Mouse (Mus musculus): ENCODE measurements around the gene Serpina3c. TPM values are rescaled to one million over a fixed set of nuclear protein-coding genes. Genes with fewer than 3 reads are reported as not detected.

Serpina3c gene
- polyA plus RNA-seq (2015; fragmentation: Nextera tagmentation; extraction: Ambion mirVana), result not detected in 2 replicates

- Histone ChIP-seq H3K36me3 (no peaks in the 10 kb centered on the region), H3K27me3 (no peaks in the 10 kb centered on the region), H3K9me3 (no peaks in the 10 kb centered on the region), H3K4me2 (no peak within 1 kb of the TSS), H3K9ac (no peak within 1 kb of the TSS), H3K27ac (replicated peaks) (no peak within 1 kb of the TSS), H3K4me1 (replicated peaks) (no peaks in the 10 kb centered on the region), H3K4me3 (no peak within 1 kb of the TSS)
- WGBS, result 90% methylated on average over 2 of the region's 2 CpGs
- ATAC-seq (ENCODE audit: low read depth), result no peak
These were observed at the start of gene Serpina3c for GRCm38 (mm10) chr12:104153656-104154055. Gene Serpina3c, minus strand, starts transcription at chr12:104153870.

GRCm38 (mm10) chr12:104190852-104191251, 37.2 kb upstream of the Serpina3c start:
- H3K9me3 ChIP-seq, result no peaks in the 10 kb centered on the region
- H3K36me3 ChIP-seq, result no peaks in the 10 kb centered on the region
- no peak for ATAC-seq (ENCODE audit: low read depth)
- no peaks in the 10 kb centered on the region for H3K27me3 ChIP-seq
- H3K4me2 ChIP-seq, result no peak overlapping the region
- no peak overlapping the region for H3K4me3 ChIP-seq
- H3K4me1 ChIP-seq (replicated peaks), result no peaks in the 10 kb centered on the region
- no peak overlapping the region for H3K27ac ChIP-seq (replicated peaks)
- H3K9ac ChIP-seq, result no peak overlapping the region

- Histone ChIP-seq H3K27me3 (no peaks in the 10 kb centered on the region), H3K27ac (replicated peaks) (no peak overlapping the region), H3K4me3 (no peak overlapping the region), H3K9me3 (no peaks in the 10 kb centered on the region), H3K36me3 (no peaks in the 10 kb centered on the region), H3K9ac (no peak overlapping the region), H3K4me2 (no peak overlapping the region), H3K4me1 (replicated peaks) (no peaks in the 10 kb centered on the region)
- WGBS, result 82% methylated on average over 2 of the region's 2 CpGs
- ATAC-seq (ENCODE audit: low read depth), result no peak
These were observed 35.6 kb upstream of the Serpina3c start for GRCm38 (mm10) chr12:104189246-104189645.

GRCm38 (mm10) chr12:104186041-104186581, 32.4 kb upstream of the Serpina3c start:
- no peak overlapping the region for H3K9ac ChIP-seq
- no peak overlapping the region for H3K4me3 ChIP-seq
- H3K36me3 ChIP-seq, result no peaks in the 10 kb centered on the region
- H3K4me1 ChIP-seq (replicated peaks), result no peaks in the 10 kb centered on the region
- WGBS, result 94% methylated on average over 3 of the region's 3 CpGs
- H3K4me2 ChIP-seq, result no peak overlapping the region
- H3K27ac ChIP-seq (replicated peaks), result no peak overlapping the region
- H3K27me3 ChIP-seq, result no peaks in the 10 kb centered on the region
- no peaks in the 10 kb centered on the region for H3K9me3 ChIP-seq
- no peak for ATAC-seq (ENCODE audit: low read depth)

- WGBS, result 83% methylated on average over 4 of the region's 4 CpGs
- H3K9me3 ChIP-seq, result no peaks in the 10 kb centered on the region
- H3K4me1 ChIP-seq (replicated peaks), result no peaks in the 10 kb centered on the region
- no peak overlapping the region for H3K27ac ChIP-seq (replicated peaks)
- H3K9ac ChIP-seq, result no peak overlapping the region
- no peak overlapping the region for H3K4me2 ChIP-seq
- no peaks in the 10 kb centered on the region for H3K36me3 ChIP-seq
- no peaks in the 10 kb centered on the region for H3K27me3 ChIP-seq
- H3K4me3 ChIP-seq, result no peak overlapping the region
- ATAC-seq (ENCODE audit: low read depth), result no peak
These were observed 31.4 kb upstream of the Serpina3c start for GRCm38 (mm10) chr12:104185046-104185445.

- ATAC-seq (ENCODE audit: low read depth), result no peak
- no peaks in the 10 kb centered on the region for H3K4me1 ChIP-seq (replicated peaks)
- no peak overlapping the region for H3K9ac ChIP-seq
- H3K27ac ChIP-seq (replicated peaks), result no peak overlapping the region
- 83% methylated on average over 2 of the region's 2 CpGs for WGBS
- no peaks in the 10 kb centered on the region for H3K27me3 ChIP-seq
- H3K36me3 ChIP-seq, result no peaks in the 10 kb centered on the region
- H3K4me2 ChIP-seq, result no peak overlapping the region
- no peaks in the 10 kb centered on the region for H3K9me3 ChIP-seq
- no peak overlapping the region for H3K4me3 ChIP-seq
These were observed 25.3 kb upstream of the Serpina3c start for GRCm38 (mm10) chr12:104178987-104179386.

- Histone ChIP-seq H3K27me3 (no peaks in the 10 kb centered on the region), H3K4me1 (replicated peaks) (no peaks in the 10 kb centered on the region), H3K4me2 (no peak overlapping the region), H3K9me3 (no peaks in the 10 kb centered on the region), H3K27ac (replicated peaks) (no peak overlapping the region), H3K9ac (no peak overlapping the region), H3K4me3 (no peak overlapping the region), H3K36me3 (no peaks in the 10 kb centered on the region)
- ATAC-seq (ENCODE audit: low read depth), result no peak
These were observed 24.9 kb upstream of the Serpina3c start for GRCm38 (mm10) chr12:104178577-104178976.

GRCm38 (mm10) chr12:104175636-104176035, 22.0 kb upstream of the Serpina3c start:
- ATAC-seq (ENCODE audit: low read depth), result no peak
- Histone ChIP-seq H3K9me3 (no peaks in the 10 kb centered on the region), H3K4me3 (no peak overlapping the region), H3K9ac (no peak overlapping the region), H3K27ac (replicated peaks) (no peak overlapping the region), H3K27me3 (no peaks in the 10 kb centered on the region), H3K4me1 (replicated peaks) (no peaks in the 10 kb centered on the region), H3K36me3 (no peaks in the 10 kb centered on the region), H3K4me2 (no peak overlapping the region)
- WGBS, result 82% methylated on average over 3 of the region's 3 CpGs

- no peak for ATAC-seq (ENCODE audit: low read depth)
- H3K4me1 ChIP-seq (replicated peaks), result no peaks in the 10 kb centered on the region
- 89% methylated on average over 3 of the region's 3 CpGs for WGBS
- H3K27me3 ChIP-seq, result no peaks in the 10 kb centered on the region
- H3K36me3 ChIP-seq, result no peaks in the 10 kb centered on the region
- no peak overlapping the region for H3K9ac ChIP-seq
- no peak overlapping the region for H3K27ac ChIP-seq (replicated peaks)
- no peak overlapping the region for H3K4me3 ChIP-seq
- H3K9me3 ChIP-seq, result no peaks in the 10 kb centered on the region
- no peak overlapping the region for H3K4me2 ChIP-seq
These were observed 21.1 kb upstream of the Serpina3c start for GRCm38 (mm10) chr12:104174747-104175146.

GRCm38 (mm10) chr12:104153041-104153645, 527 bp downstream of the Serpina3c start:
- H3K4me3 ChIP-seq, result no peak overlapping the region
- ATAC-seq (ENCODE audit: low read depth), result no peak
- H3K4me1 ChIP-seq (replicated peaks), result no peaks in the 10 kb centered on the region
- H3K36me3 ChIP-seq, result no peaks in the 10 kb centered on the region
- H3K27me3 ChIP-seq, result no peaks in the 10 kb centered on the region
- H3K9ac ChIP-seq, result no peak overlapping the region
- 80% methylated on average over 3 of the region's 3 CpGs for WGBS
- H3K4me2 ChIP-seq, result no peak overlapping the region
- no peaks in the 10 kb centered on the region for H3K9me3 ChIP-seq
- H3K27ac ChIP-seq (replicated peaks), result no peak overlapping the region

GRCm38 (mm10) chr12:104151989-104152388, 1.7 kb downstream of the Serpina3c start:
- H3K9ac ChIP-seq, result no peak overlapping the region
- H3K27me3 ChIP-seq, result no peaks in the 10 kb centered on the region
- H3K4me3 ChIP-seq, result no peak overlapping the region
- H3K4me1 ChIP-seq (replicated peaks), result no peaks in the 10 kb centered on the region
- no peak overlapping the region for H3K27ac ChIP-seq (replicated peaks)
- no peaks in the 10 kb centered on the region for H3K36me3 ChIP-seq
- no peak for ATAC-seq (ENCODE audit: low read depth)
- WGBS, result 84% methylated on average over 2 of the region's 2 CpGs
- no peak overlapping the region for H3K4me2 ChIP-seq
- H3K9me3 ChIP-seq, result no peaks in the 10 kb centered on the region

- H3K36me3 ChIP-seq, result no peaks in the 10 kb centered on the region
- H3K4me1 ChIP-seq (replicated peaks), result no peaks in the 10 kb centered on the region
- no peak overlapping the region for H3K4me3 ChIP-seq
- WGBS, result 86% methylated on average over 2 of the region's 2 CpGs
- H3K9me3 ChIP-seq, result no peaks in the 10 kb centered on the region
- no peak overlapping the region for H3K9ac ChIP-seq
- H3K27me3 ChIP-seq, result no peaks in the 10 kb centered on the region
- H3K4me2 ChIP-seq, result no peak overlapping the region
- ATAC-seq (ENCODE audit: low read depth), result no peak
- H3K27ac ChIP-seq (replicated peaks), result no peak overlapping the region
These were observed 8.1 kb downstream of the Serpina3c start for GRCm38 (mm10) chr12:104145571-104145970.

- Histone ChIP-seq H3K9ac (no peak overlapping the region), H3K9me3 (no peaks in the 10 kb centered on the region), H3K27me3 (no peaks in the 10 kb centered on the region), H3K4me3 (no peak overlapping the region), H3K27ac (replicated peaks) (no peak overlapping the region), H3K4me1 (replicated peaks) (no peaks in the 10 kb centered on the region), H3K4me2 (no peak overlapping the region), H3K36me3 (no peaks in the 10 kb centered on the region)
- no peak for ATAC-seq (ENCODE audit: low read depth)
- WGBS, result 76% methylated on average over 1 of the region's 1 CpGs
These were observed 10.4 kb downstream of the Serpina3c start for GRCm38 (mm10) chr12:104143286-104143685.
